Mouse (Mus musculus) layer of hippocampus, postnatal 10 days (tissue): Measurements from ENCODE around the gene Mrpl23. TPM values are rescaled to one million over a fixed set of nuclear protein-coding genes. Genes with fewer than 3 reads are reported as not detected.

Experiments used
- DNase-seq, 2 experiments: peaks; one replicate each; pipeline ENCODE4 v3.0.0; 2021; ENCODE audit warnings: low spot score in 2 of 2
- total RNA-seq, 2 experiments: library from RNA; stranded (reverse); gene quantifications; 2 replicates each; pipeline ENCODE4 v1.2.3; 2021

The Mrpl23 gene
- total RNA-seq, 2 experiments from 2014 or later = 8.4 to 12.9 TPM

DNA sequence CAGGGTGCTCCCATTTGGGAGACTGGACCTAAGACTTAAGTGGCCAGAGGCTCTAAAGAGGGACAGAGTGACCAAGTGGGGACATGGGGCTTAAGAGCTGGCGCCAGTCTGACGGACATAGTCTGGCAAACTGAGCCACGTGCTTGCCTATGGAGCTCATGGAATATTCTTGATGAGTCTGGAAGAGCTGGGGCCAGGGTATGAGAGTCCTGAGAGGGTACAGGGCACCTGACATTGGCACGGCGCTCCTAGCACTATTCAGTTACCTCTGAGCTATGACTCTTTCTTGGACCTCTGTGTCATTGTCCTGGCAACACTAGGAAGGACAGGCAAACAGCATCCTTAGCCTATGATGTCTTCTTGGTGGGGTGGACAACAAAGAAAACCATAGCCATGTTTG is 19.2 kb downstream of the Mrpl23 start:
- DNase-seq = no peak

DNA sequence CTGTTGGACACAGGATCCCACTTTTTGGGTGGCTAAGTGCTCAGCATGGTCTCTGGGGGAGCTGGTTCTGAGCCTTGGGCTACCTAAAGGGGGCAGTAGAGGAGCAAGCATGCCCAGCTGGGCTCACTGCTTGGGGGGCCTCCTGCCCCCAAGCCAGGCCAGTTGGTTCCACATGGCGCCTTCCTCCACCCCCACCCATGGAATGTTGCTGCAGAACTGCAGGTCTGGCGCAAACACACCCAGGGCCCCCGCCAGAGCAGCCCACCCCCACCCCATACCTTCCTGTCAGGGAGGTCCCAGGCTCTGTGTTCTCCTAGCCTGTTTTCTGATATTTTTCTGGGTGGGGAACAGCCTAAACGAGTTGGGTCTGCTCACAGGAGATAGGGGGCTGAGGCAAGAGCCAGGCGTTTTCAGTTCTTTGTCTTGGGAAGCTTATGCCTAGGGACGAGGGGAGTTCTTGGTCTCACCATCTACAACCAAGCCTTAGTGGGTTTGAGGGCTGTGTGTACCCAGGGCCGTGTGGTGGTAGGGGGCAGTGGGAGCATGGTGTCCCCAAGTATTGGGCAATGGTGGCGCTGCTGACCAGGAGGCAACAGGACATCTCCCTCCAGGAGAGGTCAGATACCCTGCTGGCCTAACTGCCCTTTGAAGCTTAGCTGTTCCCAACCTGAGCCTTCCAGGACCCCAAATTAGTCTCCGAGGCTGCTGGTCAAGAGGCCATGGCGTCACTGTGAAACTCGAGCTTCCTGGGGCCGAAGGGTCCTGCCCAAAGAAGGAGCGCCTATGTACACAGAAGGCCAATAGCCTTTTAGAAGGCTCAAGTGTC is 20.3 kb downstream of the Mrpl23 start:
- no peak for DNase-seq

DNA sequence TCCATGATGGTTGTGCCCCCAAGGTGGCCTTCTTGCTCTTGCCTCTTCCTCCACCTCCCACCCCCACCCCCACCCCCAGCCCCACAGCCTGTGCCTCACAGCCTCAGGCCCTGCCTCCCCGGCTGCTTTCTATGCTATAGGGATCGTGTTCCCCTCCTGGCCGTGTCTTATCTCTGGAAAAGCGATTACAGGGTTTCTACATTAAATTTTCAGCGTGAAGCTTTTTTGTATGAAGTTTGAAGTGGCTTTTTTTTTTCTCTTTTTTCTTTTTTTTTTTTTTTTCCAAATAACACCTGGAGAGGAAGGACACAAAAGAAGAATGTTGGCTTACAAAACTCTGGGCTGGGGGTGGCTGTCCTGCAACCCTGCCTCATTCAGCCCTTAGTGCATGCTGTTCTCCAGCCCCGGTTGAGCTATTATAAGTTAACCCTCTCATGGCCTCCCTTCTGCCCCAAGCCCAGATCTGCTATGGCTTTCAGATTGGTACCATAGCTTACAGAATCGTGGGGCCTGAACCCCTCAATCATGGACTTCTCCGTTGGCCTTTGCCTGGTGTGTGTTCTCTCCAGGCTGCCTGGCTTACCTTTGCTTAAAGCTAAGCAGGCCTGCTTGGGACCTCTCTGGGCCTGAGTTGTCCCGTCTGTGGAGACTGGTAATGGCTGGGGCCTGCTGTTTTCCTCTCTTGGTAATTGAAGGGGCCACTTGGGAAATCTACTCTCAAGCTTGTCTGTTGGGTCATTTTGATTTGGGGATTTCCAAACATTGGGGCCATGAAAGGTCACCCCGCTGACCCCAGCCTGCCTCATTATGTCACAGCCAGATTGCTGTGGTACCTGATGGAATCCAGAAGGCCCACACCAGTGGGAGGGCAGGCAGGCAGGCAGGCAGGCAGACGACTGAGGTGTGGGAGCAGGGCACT is 21.2 kb downstream of the Mrpl23 start:
- no peak for DNase-seq

DNA sequence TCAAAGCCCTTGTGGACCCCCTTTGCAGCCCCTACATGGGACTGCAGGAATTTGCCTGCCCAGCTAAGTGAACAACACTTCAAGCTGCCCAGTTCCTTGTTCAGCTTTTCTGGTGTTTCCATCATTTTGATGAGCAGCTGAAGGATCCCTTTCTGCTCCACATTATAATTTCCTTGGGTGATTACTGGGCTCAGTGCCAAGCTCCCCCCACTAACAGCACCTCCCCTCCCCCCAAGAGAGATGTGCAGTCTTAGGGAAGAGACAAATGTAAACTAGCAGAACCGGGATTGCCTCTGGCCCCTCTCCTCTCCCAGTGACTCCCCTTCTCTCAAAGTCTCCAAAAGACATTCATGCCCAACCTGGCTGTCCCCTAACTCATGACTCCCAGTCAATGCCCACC is 22.1 kb downstream of the Mrpl23 start:
- no peak for DNase-seq

DNA sequence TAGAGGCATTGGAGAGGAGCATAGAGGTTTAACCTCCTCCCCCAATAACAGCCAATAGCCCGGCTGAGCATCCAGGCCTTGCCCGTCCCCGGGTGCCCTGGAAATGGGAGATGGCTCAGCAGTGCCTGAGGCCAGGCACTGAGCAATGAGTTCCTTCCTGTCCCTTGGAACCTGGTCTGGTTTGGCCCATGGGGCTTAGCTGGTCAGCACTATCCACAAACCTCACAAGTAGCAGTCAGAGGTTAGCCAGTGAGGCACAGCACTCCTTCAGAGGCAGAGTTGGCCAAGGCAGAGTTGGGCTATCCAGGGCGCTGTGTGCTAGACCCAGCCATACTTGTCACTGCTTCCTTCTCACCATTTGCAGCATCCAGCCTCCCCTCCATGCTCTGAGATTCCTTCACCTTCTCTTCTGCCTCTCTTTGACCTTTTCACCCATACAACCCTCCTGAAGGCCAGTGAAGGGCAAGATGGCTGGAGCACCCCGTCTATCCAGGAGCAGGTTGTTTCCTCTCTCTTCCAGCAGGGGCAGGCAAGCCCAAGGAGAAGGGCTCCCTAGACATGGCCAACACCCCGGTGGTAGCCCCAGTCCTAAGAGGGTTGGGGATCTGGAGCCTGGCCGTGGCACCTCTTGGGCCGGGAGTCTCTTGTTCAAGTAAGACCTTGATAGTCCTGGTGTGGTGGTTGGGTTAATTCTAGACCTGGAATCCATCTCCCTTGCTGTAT is 23.0 kb downstream of the Mrpl23 start:
- no peak for DNase-seq

DNA sequence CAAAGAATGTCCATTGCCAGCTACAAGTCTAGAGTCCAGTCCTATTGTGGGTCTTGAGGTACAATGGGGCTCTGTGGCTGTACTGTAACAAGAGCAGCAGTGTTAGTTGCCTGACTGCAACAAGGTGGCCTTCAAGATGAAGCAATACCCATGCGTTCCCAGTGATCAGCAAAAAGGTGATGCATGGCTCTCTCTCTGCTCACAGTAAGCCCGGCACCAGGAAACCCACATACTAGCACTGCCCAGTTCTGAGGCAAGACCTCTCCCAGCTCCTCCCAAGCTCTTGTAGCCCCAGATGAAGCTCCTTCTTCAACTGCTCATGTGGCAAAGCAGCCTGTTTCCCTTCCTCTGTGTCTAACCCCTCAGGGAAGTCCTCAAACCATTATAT is 23.6 kb downstream of the Mrpl23 start:
- DNase-seq = no peak

DNA sequence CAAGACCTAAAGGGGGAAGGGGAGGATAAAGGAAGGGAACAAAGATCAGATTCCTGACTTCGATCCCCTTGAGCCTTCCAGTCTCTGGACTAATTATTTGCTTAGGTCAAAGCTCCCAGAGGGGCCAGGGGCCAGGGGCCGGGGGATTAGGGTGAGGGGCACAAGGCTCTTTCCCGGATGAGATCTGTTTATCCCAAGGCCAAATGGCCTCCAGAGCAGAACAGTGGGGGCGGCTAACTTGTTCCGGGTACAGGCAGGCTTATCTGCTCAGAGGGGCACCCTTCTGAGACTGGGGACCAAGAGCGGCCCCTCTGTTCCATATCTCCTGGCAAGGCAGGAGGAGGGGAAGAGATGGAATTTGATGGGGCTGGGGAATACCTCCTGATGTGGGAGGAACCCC is 25.2 kb downstream of the Mrpl23 start:
- no peak for DNase-seq

DNA sequence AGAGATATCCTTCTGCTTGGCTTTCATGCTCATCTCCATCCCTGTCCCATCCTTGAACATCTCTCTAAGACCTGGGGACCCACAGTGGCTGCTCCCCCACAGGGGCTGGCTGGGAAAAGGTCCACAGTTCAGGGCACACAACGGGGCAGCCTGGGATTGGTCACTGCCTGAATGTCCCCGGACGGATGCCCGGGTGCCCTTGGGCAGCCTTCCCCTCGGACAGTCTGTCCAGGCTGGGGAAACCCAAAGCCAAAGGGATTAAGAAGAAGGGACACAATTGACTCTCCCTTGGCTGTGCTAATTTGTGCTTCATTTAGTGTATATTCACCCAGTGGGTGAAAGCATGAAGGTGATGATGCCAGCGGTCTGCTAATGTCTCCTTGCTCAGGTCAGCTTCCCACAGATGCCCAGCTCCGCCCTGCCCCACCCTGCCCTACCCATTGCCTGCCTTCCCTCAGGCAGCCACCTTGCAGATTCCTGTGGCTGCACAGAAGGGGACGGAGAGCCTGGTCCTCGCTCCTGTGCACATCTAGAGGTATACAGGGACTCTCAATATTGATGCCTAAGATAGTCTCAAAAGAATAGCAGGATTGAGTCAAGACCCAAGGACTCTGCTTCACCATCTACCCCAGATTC is 26.1 kb downstream of the Mrpl23 start:
- no peak for DNase-seq

DNA sequence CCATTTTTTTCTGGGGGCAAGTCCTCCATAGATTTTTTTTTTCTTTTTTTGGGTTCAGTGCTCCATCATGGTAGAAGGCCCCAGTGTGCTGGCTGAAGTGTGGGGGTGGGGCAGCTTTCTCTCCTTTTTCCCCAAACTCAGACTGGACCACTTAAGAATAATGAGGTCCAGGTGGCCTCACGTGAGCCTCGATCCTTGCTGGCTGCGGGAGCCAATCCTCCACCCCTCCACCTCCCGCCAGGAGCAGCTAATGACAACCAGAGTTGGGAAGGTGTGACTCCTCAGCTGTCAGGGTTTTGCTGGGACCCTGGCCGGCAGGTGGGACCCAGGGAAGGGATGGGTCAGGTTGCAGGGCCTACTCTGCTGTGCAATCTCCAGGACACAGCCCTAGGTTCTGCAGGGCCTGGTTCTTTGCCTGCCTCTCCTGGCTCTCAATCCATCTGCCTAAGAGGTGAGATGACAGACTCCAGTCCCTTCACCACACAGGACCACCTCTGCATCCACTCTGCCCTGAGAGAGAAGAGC is 27.2 kb downstream of the Mrpl23 start:
- no peak for DNase-seq

DNA sequence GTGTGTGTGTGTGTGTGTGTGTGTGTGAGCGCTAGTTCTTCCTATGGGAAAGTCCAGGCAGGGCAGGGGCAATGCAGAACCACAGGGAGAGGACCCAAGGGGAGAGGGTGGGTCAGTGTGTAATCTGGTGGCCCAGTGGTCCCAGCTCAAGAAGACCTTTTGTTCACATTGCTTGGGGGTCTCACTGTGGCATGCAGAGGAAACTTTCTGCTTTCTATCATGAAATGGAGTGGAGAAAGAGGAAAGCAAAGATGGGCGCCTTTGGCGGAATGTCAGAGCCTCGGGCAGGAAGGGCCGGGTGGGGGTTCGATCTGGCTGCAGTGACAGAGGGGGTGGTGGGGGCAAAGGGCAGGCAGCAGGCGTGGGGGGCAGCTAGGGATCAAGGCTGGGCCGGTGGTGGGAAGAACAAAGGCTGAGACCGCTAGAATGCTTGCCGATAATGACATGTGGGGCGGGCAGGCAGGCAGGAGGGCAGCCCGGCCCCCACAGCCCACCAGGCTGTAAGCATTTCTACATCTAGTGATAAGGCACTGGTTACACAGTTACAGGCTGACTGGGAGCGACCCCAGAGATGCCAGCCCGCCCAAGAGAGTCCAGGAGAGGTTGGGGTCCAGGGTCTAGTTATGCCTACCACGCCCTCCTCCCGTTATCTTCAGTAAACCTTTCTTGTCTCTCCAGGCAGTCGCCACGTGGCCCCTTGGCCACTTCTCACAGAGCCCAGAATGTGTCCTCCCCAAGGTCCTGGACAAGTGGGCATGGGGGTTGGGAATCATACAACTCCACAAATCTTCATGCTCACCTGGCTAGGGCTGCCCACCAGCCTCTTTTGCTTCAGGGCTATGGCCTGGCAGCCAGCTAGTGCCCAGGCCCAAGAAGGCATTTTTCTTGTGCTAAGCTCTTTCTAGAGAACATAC is 28.7 kb downstream of the Mrpl23 start:
- no peak for DNase-seq

DNA sequence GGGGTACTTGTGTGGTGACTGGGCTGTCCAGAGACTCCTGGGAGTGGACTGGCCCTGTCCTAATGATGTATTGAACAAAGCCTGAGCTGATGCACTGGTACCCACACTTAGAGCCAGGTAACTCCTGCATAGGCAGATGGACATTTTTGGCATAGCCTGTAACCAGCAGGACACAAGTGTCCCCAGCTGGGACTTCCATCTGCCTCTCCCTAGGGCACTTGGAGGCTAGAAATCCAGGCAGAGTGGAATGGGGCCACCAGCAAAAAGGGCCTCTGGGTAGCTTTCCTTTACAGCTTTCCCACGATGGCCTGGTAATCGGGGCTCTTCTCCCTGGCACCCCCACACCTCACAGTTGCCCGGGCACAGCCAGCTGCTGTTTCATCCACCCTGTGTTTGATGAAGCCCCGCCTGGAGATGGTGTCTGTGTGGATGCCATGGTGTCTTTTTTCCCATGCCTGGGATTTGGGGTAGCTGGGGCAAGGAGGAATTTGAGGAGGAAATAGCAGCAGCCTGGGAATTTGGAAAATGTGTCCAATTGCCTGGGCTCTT is 29.4 kb downstream of the Mrpl23 start:
- DNase-seq = peak; percentile 44 to 46

DNA sequence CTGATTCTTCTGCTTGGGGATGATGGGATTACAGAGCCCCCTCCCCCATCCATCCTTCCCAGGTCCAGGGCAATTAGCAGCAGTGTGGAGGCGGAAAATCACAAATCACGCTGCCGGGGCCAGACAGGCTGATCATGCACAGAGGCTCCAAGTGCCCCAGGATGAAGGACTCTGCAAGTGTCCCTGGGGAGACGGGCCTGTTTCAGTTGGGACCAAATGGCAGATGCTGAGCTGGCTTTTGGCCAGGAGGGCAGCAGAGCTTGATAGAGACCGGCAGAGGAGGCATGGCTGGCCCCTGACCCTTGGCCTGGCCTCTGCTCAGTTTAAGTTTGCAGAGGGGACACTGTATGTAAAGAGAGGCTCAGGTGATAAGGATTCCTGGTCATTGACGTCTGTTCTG is 30.7 kb downstream of the Mrpl23 start:
- DNase-seq = no peak

DNA sequence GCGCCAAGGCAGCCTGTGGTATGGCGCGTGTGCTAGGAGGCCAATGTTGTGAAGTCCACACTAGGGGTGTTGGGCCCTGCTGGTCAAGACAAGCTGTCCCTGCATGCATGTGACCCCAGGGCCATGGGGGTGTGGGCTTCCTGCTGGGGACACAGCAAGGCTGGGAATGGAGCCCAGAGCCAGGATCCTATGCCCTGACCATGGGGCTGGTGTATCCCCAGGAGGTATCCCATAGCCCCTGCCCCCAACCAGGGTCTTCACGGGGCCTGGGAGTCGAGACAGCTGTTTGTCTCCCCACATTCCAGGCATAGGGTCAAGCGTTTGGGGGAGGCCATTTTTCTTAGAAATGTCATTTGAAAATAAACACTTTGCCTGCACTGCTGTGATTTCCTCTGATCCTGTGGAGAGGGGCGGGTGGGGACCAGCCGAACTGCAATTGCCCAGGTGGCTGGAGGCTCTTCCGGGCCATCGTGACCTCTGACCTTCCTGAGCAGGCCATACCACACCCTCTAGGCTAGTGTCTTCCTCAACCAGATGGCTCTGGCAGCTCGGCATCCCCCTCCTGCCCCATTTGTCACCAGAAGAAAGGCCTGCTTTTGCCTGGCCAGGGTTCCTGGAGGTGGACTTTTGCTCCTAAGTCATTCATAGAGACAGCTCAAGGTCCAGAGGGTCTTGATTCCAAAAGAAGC is 32.6 kb downstream of the Mrpl23 start:
- no peak for DNase-seq

DNA sequence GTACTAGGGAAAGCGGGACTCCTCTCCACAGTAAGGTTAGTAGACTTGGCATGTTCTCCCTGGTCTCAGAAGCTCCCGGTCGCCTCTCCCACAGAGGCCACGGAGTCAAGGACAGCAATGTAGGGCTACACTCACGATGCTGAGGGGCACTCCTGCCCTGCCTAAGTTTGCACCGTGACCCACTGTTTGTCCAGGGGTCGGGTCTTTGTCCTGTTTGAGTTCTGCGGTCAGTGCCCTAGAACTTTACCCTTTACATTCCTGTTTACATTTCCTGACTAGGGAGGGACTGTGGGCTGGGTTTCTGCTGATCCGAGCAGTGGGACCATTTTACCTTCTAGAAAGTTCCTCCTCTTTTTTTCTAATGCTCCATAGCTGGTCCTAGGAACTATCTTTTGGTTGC is 34.0 kb downstream of the Mrpl23 start:
- DNase-seq = no peak

DNA sequence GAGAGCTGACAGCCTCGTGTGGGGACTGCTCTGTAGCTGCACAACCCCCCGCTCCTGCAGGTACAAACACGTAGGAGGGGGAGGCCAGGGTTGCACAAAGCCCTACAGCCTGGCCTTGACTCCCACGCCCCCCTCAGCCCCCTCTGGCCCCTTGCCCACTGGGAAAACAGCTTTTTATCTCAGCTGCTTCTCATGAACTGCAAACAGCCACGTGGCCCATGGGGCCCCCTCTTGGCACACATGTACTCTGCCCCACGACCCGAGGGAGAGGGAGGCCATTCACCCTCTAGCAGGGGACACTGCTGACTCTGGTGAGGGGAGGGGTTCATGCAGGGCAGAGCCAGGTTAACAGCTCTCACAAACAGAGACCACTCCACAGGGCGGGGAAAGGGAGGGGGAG is 36.5 kb downstream of the Mrpl23 start:
- no peak for DNase-seq

DNA sequence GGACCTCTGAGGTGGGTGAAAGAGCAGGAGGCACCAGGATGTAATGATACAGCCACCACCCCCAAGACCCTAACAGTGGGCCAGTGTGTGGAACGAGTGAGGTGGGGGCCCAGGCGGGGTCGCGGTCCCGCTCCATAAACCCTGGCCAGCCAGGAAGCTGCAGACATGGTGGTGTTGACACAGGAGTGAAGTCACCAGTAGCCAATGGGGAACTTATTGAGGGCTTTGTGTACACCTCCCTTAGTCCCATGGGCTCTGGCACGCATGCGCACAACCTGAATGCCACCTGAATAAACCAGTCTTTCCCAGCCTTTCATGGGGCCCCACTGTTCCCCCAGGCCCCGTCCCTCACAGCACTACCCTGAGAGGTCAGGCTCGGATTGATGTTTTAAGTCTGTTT is 38.1 kb downstream of the Mrpl23 start:
- DNase-seq = no peak

DNA sequence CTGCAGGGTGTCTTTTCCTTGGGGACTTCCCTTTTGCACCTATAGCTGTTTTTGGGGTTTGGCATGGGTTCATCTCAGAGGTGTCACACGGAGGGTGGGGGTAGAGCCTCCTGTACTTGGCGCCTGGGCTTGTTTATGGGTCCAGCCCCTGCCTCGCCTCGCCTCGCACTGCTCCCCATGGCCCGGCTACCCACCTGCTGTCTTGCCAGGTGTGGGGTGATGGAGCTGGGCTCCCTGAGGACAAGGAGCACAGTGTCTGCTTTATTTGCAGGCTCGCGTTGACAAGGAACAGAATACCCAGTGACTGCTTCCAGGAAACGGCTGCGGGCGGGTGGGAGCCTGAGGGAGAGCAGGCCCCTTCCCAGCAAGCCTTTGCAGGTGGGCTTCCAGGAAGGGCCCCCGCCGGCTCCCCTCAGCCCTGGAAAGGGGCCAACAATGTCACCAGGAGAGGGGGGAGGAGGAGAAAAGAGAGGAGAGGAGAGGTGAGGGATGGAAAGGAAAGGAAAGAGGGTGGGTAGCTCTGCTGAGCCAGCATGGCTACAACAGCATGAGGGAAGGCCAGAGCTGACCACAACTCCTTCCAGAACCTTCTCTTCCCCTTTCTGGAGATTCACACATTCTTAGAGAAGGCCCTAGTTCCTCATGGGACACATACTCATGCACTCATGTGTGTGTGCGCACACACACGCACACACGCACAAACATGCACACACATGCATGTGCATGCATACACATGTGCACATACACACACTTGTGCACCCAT is 39.2 kb downstream of the Mrpl23 start:
- DNase-seq = no peak

DNA sequence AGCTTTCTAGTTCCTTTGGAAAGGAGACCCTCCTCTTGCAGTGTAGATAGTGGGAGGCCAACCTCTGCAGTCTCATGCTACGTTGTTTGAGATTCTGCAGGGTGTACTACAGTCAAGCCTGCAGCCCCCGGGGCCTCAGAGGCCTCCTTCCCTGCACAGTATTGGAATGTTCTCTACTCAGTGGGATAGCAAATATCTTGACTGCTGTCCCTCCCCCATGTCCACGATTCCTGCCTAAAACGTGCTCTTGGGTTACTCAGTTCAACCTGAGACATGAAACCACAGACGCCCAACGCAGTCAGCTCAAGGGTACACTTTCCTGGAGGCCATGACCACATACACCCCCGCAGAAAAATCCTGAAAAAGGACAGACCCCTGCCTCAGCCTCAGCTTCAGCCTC is 39.9 kb downstream of the Mrpl23 start:
- DNase-seq = no peak
